Mouse (Mus musculus): ENCODE measurements around the gene Rbfox2. TPM values are rescaled to one million over a fixed set of nuclear protein-coding genes. Genes with fewer than 3 reads are reported as not detected.

Gene Rbfox2
- polyA plus RNA-seq, 1 experiment from 2014 or later = 67.8 TPM

GRCm38 (mm10) chr15:77344127-77345125 is 37.6 kb upstream of the Rbfox2 start:
- Histone ChIP-seq H3K27ac (ENCODE audit: low read depth) (peak overlapping the region; percentile 97), H3K4me2 (ENCODE audit: low read length) (peak overlapping the region; percentile 50), H3K27me3 (replicated peaks; ENCODE audit: control insufficient read depth, insufficient read depth, low read length) (no peaks in the 10 kb centered on the region), H3K9me3 (ENCODE audit: control insufficient read depth, low read length) (no peaks in the 10 kb centered on the region), H3K4me1 (replicated peaks; ENCODE audit: control insufficient read depth, insufficient read depth, low read length) (peaks cover 31% of the 10 kb centered on the region), H3K36me3 (ENCODE audit: control insufficient read depth, insufficient read depth, low read length) (no peaks in the 10 kb centered on the region), H3K4me3 (ENCODE audit: low read depth, low read length) (peak overlapping the region; percentile 13; the same call in 1 of the 2 replicates), H3K9ac (ENCODE audit: low read length) (peak overlapping the region; percentile 30)
- peak; percentile 79 for DNase-seq (ENCODE audit: low spot score)
- peak; percentile 67 for ATAC-seq (replicated peaks; ENCODE audit: low FRiP score, low TSS enrichment, low read depth)
- WGBS = 27% methylated on average over 17 of the region's 17 CpGs

- Histone ChIP-seq H3K9me3 (ENCODE audit: control insufficient read depth, low read length) (no peaks in the 10 kb centered on the region), H3K4me2 (ENCODE audit: low read length) (peak overlapping the region; percentile 50), H3K4me3 (ENCODE audit: low read depth, low read length) (peak overlapping the region; percentile 13; the same call in 1 of the 2 replicates), H3K27me3 (replicated peaks; ENCODE audit: control insufficient read depth, insufficient read depth, low read length) (no peaks in the 10 kb centered on the region), H3K9ac (ENCODE audit: low read length) (peak overlapping the region; percentile 30), H3K27ac (ENCODE audit: low read depth) (peak overlapping the region; percentile 97), H3K4me1 (replicated peaks; ENCODE audit: control insufficient read depth, insufficient read depth, low read length) (peaks cover 34% of the 10 kb centered on the region), H3K36me3 (ENCODE audit: control insufficient read depth, insufficient read depth, low read length) (no peaks in the 10 kb centered on the region)
- peak; percentile 58 for ATAC-seq (replicated peaks; ENCODE audit: low FRiP score, low TSS enrichment, low read depth)
- WGBS = 4% methylated on average over 13 of the region's 13 CpGs
- DNase-seq (ENCODE audit: low spot score) = peak; percentile 91
These were observed 36.8 kb upstream of the Rbfox2 start for GRCm38 (mm10) chr15:77343527-77344091.

GRCm38 (mm10) chr15:77342962-77343526 is 36.2 kb upstream of the Rbfox2 start:
- Histone ChIP-seq H3K27me3 (replicated peaks; ENCODE audit: control insufficient read depth, insufficient read depth, low read length) (no peaks in the 10 kb centered on the region), H3K4me2 (ENCODE audit: low read length) (peak overlapping the region; percentile 50), H3K9me3 (ENCODE audit: control insufficient read depth, low read length) (no peaks in the 10 kb centered on the region), H3K9ac (ENCODE audit: low read length) (peak overlapping the region; percentile 22), H3K27ac (ENCODE audit: low read depth) (peak overlapping the region; percentile 97), H3K4me3 (ENCODE audit: low read depth, low read length) (no peak overlapping the region), H3K36me3 (ENCODE audit: control insufficient read depth, insufficient read depth, low read length) (no peaks in the 10 kb centered on the region), H3K4me1 (replicated peaks; ENCODE audit: control insufficient read depth, insufficient read depth, low read length) (peaks cover 34% of the 10 kb centered on the region)
- peak; percentile 66 for DNase-seq (ENCODE audit: low spot score)
- no peak for ATAC-seq (replicated peaks; ENCODE audit: low FRiP score, low TSS enrichment, low read depth)
- WGBS = 33% methylated on average over 18 of the region's 18 CpGs

GRCm38 (mm10) chr15:77342005-77342404 is 35.2 kb upstream of the Rbfox2 start:
- no peak overlapping the region; the same call in 1 of the 2 replicates for H3K27ac ChIP-seq (ENCODE audit: low read depth)
- no peaks in the 10 kb centered on the region for H3K9me3 ChIP-seq (ENCODE audit: control insufficient read depth, low read length)
- no peak overlapping the region for H3K4me2 ChIP-seq (ENCODE audit: low read length)
- H3K4me1 ChIP-seq (replicated peaks; ENCODE audit: control insufficient read depth, insufficient read depth, low read length) = peaks cover 34% of the 10 kb centered on the region
- ATAC-seq (replicated peaks; ENCODE audit: low FRiP score, low TSS enrichment, low read depth) (no peak), DNase-seq (ENCODE audit: low spot score) (no peak)
- 89% methylated on average over 6 of the region's 6 CpGs for WGBS
- H3K4me3 ChIP-seq (ENCODE audit: low read depth, low read length) = no peak overlapping the region
- no peaks in the 10 kb centered on the region for H3K36me3 ChIP-seq (ENCODE audit: control insufficient read depth, insufficient read depth, low read length)
- H3K9ac ChIP-seq (ENCODE audit: low read length) = no peak overlapping the region
- no peaks in the 10 kb centered on the region for H3K27me3 ChIP-seq (replicated peaks; ENCODE audit: control insufficient read depth, insufficient read depth, low read length)

GRCm38 (mm10) chr15:77340581-77340980 is 33.8 kb upstream of the Rbfox2 start:
- no peak for DNase-seq (ENCODE audit: low spot score)
- H3K36me3 ChIP-seq (ENCODE audit: control insufficient read depth, insufficient read depth, low read length) = no peaks in the 10 kb centered on the region

GRCm38 (mm10) chr15:77338924-77339429 is 32.2 kb upstream of the Rbfox2 start:
- Histone ChIP-seq H3K4me1 (replicated peaks; ENCODE audit: control insufficient read depth, insufficient read depth, low read length) (peaks cover 29% of the 10 kb centered on the region), H3K9me3 (ENCODE audit: control insufficient read depth, low read length) (no peaks in the 10 kb centered on the region), H3K36me3 (ENCODE audit: control insufficient read depth, insufficient read depth, low read length) (no peaks in the 10 kb centered on the region), H3K9ac (ENCODE audit: low read length) (no peak overlapping the region), H3K27ac (ENCODE audit: low read depth) (peak overlapping the region; percentile 40; the same call in 1 of the 2 replicates), H3K4me3 (ENCODE audit: low read depth, low read length) (no peak overlapping the region), H3K27me3 (replicated peaks; ENCODE audit: control insufficient read depth, insufficient read depth, low read length) (no peaks in the 10 kb centered on the region), H3K4me2 (ENCODE audit: low read length) (no peak overlapping the region)
- 39% methylated on average over 8 of the region's 8 CpGs for WGBS
- DNase-seq (ENCODE audit: low spot score) (no peak), ATAC-seq (replicated peaks; ENCODE audit: low FRiP score, low TSS enrichment, low read depth) (no peak)

More at GRCm38 (mm10) chr15:77340581-77340980, 33.8 kb upstream of the Rbfox2 start:
- Histone ChIP-seq H3K4me2 (ENCODE audit: low read length) (no peak overlapping the region), H3K4me3 (ENCODE audit: low read depth, low read length) (no peak overlapping the region), H3K9me3 (ENCODE audit: control insufficient read depth, low read length) (no peaks in the 10 kb centered on the region), H3K9ac (ENCODE audit: low read length) (no peak overlapping the region), H3K27ac (ENCODE audit: low read depth) (no peak overlapping the region), H3K4me1 (replicated peaks; ENCODE audit: control insufficient read depth, insufficient read depth, low read length) (peaks cover 40% of the 10 kb centered on the region), H3K27me3 (replicated peaks; ENCODE audit: control insufficient read depth, insufficient read depth, low read length) (no peaks in the 10 kb centered on the region)
- ATAC-seq (replicated peaks; ENCODE audit: low FRiP score, low TSS enrichment, low read depth) = no peak

- WGBS = 53% methylated on average over 7 of the region's 7 CpGs
- no peaks in the 10 kb centered on the region for H3K36me3 ChIP-seq (ENCODE audit: control insufficient read depth, insufficient read depth, low read length)
- H3K9ac ChIP-seq (ENCODE audit: low read length) = no peak overlapping the region
- H3K4me1 ChIP-seq (replicated peaks; ENCODE audit: control insufficient read depth, insufficient read depth, low read length) = peaks cover 23% of the 10 kb centered on the region
- H3K4me3 ChIP-seq (ENCODE audit: low read depth, low read length) = no peak overlapping the region
- DNase-seq (ENCODE audit: low spot score) (no peak), ATAC-seq (replicated peaks; ENCODE audit: low FRiP score, low TSS enrichment, low read depth) (peak; percentile 75)
- no peak overlapping the region for H3K27ac ChIP-seq (ENCODE audit: low read depth)
- no peaks in the 10 kb centered on the region for H3K27me3 ChIP-seq (replicated peaks; ENCODE audit: control insufficient read depth, insufficient read depth, low read length)
- H3K9me3 ChIP-seq (ENCODE audit: control insufficient read depth, low read length) = no peaks in the 10 kb centered on the region
- H3K4me2 ChIP-seq (ENCODE audit: low read length) = 0 out of 2 replicates have a peak overlapping the region, but pooled peaks have one; percentile 1
These were observed 31.6 kb upstream of the Rbfox2 start for GRCm38 (mm10) chr15:77338451-77338850.

- no peak for DNase-seq (ENCODE audit: low spot score)
- WGBS = 64% methylated on average over 3 of the region's 3 CpGs
- no peak overlapping the region for H3K4me2 ChIP-seq (ENCODE audit: low read length)
- no peaks in the 10 kb centered on the region for H3K27me3 ChIP-seq (replicated peaks; ENCODE audit: control insufficient read depth, insufficient read depth, low read length)
- H3K4me3 ChIP-seq (ENCODE audit: low read depth, low read length) = no peak overlapping the region
- peak; percentile 1; the same call in 1 of the 2 replicates for ATAC-seq (replicated peaks; ENCODE audit: low FRiP score, low TSS enrichment, low read depth)
- H3K9me3 ChIP-seq (ENCODE audit: control insufficient read depth, low read length) = no peaks in the 10 kb centered on the region
- H3K4me1 ChIP-seq (replicated peaks; ENCODE audit: control insufficient read depth, insufficient read depth, low read length) = peaks cover 18% of the 10 kb centered on the region
- no peaks in the 10 kb centered on the region for H3K36me3 ChIP-seq (ENCODE audit: control insufficient read depth, insufficient read depth, low read length)
- no peak overlapping the region for H3K9ac ChIP-seq (ENCODE audit: low read length)
- H3K27ac ChIP-seq (ENCODE audit: low read depth) = no peak overlapping the region
These were observed 31.1 kb upstream of the Rbfox2 start for GRCm38 (mm10) chr15:77337926-77338325.
